Mouse (Mus musculus) liver, embryonic 14.5 days (tissue): ENCODE data around the gene Dntt. TPM values are rescaled to one million over a fixed set of nuclear protein-coding genes. Genes with fewer than 3 reads are reported as not detected.

Experiments
- ATAC-seq: fragments of 200-750 bp; cut with Nextera tagmentation; 2 replicates; pipeline ENCODE4 v1.8.0; 2017; ENCODE audit warnings: moderate number of reproducible peaks, mild to moderate bottlenecking, moderate library complexity; ENCODE audit not compliant: insufficient read depth
- DNase-seq, 3 experiments: peaks; one replicate each; pipeline ENCODE4 v3.0.0-alpha.2; 2012 to 2013; ENCODE audit warnings: low read depth in 3 of 3, low spot score in 3 of 3
- H3K27ac ChIP-seq: fragments of 300-500 bp; sonication (generic); 2 replicates; pipeline ENCODE4 v1.5.1; 2014; ENCODE audit warnings: moderate library complexity, mild to moderate bottlenecking, control low read depth, inconsistent platforms
- H3K27me3 ChIP-seq: fragments of 300-500 bp; sonication (generic); 2 replicates; pipeline ENCODE4 v1.6.1; 2014; ENCODE audit warnings: mild to moderate bottlenecking, low read length, moderate library complexity; ENCODE audit not compliant: control insufficient read depth, insufficient read depth
- H3K36me3 ChIP-seq: fragments of 300-500 bp; sonication (generic); replicated peaks from 2 replicates; pipeline ENCODE4 v1.6.1; 2014; ENCODE audit warnings: low read depth; ENCODE audit not compliant: control insufficient read depth, insufficient read depth
- H3K4me1 ChIP-seq, 2 experiments: fragments of 200-500 bp in 1 of 2; fragments of 300-500 bp in 1 of 2; sonication (generic) in 1 of 2; replicated peaks; 2 replicates each; pipeline ENCODE4 v1.6.1; 2012 to 2014; ENCODE audit warnings: antibody characterized with exemption in 1 of 2, inconsistent platforms in 1 of 2, low read length in 1 of 2; ENCODE audit not compliant: control insufficient read depth in 2 of 2, insufficient read depth in 2 of 2
- H3K4me2 ChIP-seq: fragments of 300-500 bp; sonication (generic); 2 replicates; pipeline ENCODE4 v1.6.1; 2014; ENCODE audit warnings: low read depth, mild to moderate bottlenecking, control low read depth, moderate library complexity
- H3K4me3 ChIP-seq, 2 experiments: fragments of 200-500 bp in 1 of 2; fragments of 300-500 bp in 1 of 2; sonication (generic) in 1 of 2; 2 replicates each; pipeline ENCODE4 v1.5.1; 2012 to 2014; ENCODE audit warnings: low read depth in 2 of 2, low read length in 2 of 2, mild to moderate bottlenecking in 2 of 2, control low read depth in 1 of 2, inconsistent platforms in 1 of 2, moderate library complexity in 1 of 2; ENCODE audit not compliant: insufficient read depth in 1 of 2
- H3K9ac ChIP-seq: fragments of 300-500 bp; sonication (generic); replicated peaks from 2 replicates; pipeline ENCODE4 v1.6.1; 2014; ENCODE audit warnings: mild to moderate bottlenecking, control low read depth, moderate library complexity
- H3K9me3 ChIP-seq: fragments of 300-500 bp; sonication (generic); 2 replicates; pipeline ENCODE4 v1.6.1; 2016; ENCODE audit warnings: low read length, mixed read lengths; ENCODE audit not compliant: control insufficient read depth
- CTCF ChIP-seq: IDR thresholded peaks from 2 replicates; pipeline ENCODE4 v1.5.1; 2016; ENCODE audit warnings: antibody characterized with exemption, low read depth, control low read depth
- EP300 ChIP-seq: IDR thresholded peaks from 2 replicates; pipeline ENCODE4 v1.6.1; 2016; ENCODE audit warnings: antibody characterized with exemption, low read depth
- WGBS: fragments of 180-500 bp; shearing (Covaris S2); extraction: QIAGEN DNeasy Blood & Tissue Kit; methylation state at CpG from one replicate; pipeline ENCODE4 v1.1.7; 2014; ENCODE audit not compliant: insufficient replicate concordance; 5-methylcytosine and 5-hydroxymethylcytosine counted together
- polyA plus RNA-seq, 2 experiments: library from polyadenylated mRNA; depleted of rRNA in 1 of 2; stranded (reverse) in 1 of 2; unstranded in 1 of 2; fragments of >200 nt; fragmentation: Nextera tagmentation in 1 of 2; extraction: Ambion mirVana in 1 of 2; gene quantifications; 2 replicates each; pipeline versions ENCODE4 v1.2.1 to v1.2.3; 2012 to 2014

Gene Dntt
- polyA plus RNA-seq, 2 experiments: 0.09 TPM; not detected in 1

DNA sequence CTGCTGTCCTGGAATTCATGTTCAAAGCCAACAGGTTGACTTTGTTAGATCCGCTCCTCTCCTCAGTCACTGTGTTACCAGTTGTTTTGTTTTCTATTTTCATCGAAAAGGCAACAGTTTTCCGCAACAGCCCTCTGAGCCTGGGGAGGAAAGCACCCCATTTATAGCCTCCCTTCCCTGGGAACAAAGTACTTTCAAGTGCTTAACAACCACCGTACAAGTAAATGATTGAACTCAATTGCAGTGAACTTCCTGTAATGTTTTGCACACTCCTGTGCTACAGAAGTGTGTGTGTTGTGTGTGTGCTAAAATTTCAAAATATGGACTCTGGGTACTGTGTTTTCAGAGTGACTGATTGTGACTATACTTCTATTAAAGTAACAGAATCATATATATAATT, 21.3 kb upstream of the Dntt start:
- no peak overlapping the region for H3K4me2 ChIP-seq
- no peak overlapping the region for H3K27ac ChIP-seq
- H3K27me3 ChIP-seq: no peaks in the 10 kb centered on the region
- H3K9me3 ChIP-seq: no peaks in the 10 kb centered on the region
- no peaks in the 10 kb centered on the region for H3K4me1 ChIP-seq
- no peak for DNase-seq
- TF ChIP-seq EP300: no peak
- no peak for TF ChIP-seq CTCF
- H3K9ac ChIP-seq: no peak overlapping the region
- H3K4me3 ChIP-seq: no peak overlapping the region
- no peak for ATAC-seq
- WGBS: 61% methylated on average over 4 of the region's 4 CpGs
- no peaks in the 10 kb centered on the region for H3K36me3 ChIP-seq

- Histone ChIP-seq H3K4me1 (no peaks in the 10 kb centered on the region), H3K4me2 (no peak overlapping the region), H3K9ac (no peak overlapping the region), H3K27ac (no peak overlapping the region), H3K4me3 (no peak overlapping the region), H3K9me3 (no peaks in the 10 kb centered on the region), H3K27me3 (no peaks in the 10 kb centered on the region; the same call in 1 of the 2 replicates), H3K36me3 (no peaks in the 10 kb centered on the region)
- TF ChIP-seq CTCF (no peak), EP300 (no peak)
- DNase-seq (no peak), ATAC-seq (no peak)
- 59% methylated on average over 5 of the region's 5 CpGs for WGBS
Measured at GRCm38 (mm10) chr19:41008674-41009395, 20.2 kb upstream of the Dntt start.

DNA sequence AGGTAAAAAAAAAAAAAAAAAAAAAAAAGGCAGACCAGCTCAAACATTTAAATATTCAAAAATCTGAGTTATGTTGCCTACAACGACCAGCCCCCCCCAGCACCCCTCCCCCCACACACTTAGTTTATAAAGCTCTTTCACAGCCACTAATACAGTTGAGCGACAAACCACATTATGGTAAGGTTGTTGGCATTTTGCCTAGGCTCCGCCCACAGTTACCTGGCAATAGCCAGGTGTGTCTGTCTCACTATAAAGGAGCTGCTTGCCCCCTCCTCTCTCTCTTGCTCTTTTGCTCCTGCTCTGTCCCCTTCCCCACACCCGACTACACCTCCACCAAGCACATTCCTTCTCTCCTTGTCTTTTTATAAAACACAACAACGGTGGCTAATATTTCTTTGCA, 17.4 kb upstream of the Dntt start:
- Histone ChIP-seq H3K36me3 (no peaks in the 10 kb centered on the region), H3K4me1 (peaks cover 0 to 3% of the 10 kb centered on the region in 2 experiments; a peak in 1 of 4 replicates), H3K27ac (no peak overlapping the region), H3K4me2 (no peak overlapping the region), H3K9me3 (no peaks in the 10 kb centered on the region), H3K27me3 (no peaks in the 10 kb centered on the region; the same call in 1 of the 2 replicates), H3K4me3 (no peak overlapping the region), H3K9ac (no peak overlapping the region)
- no peak for ATAC-seq
- TF ChIP-seq EP300 (no peak), CTCF (no peak)
- WGBS: 36% methylated on average over 5 of the region's 5 CpGs
- no peak for DNase-seq

- WGBS: 8% methylated on average over 5 of the region's 5 CpGs
- Histone ChIP-seq H3K27ac (no peak overlapping the region), H3K4me1 (peaks cover 0 to 3% of the 10 kb centered on the region in 2 experiments; a peak in 1 of 4 replicates), H3K27me3 (no peaks in the 10 kb centered on the region; the same call in 1 of the 2 replicates), H3K9ac (no peak overlapping the region), H3K4me2 (no peak overlapping the region), H3K9me3 (no peaks in the 10 kb centered on the region), H3K36me3 (no peaks in the 10 kb centered on the region), H3K4me3 (no peak overlapping the region)
- ATAC-seq: no peak
- DNase-seq: no peak
- no peak for TF ChIP-seq EP300
- no peak for TF ChIP-seq CTCF
Measured at GRCm38 (mm10) chr19:41013591-41013990, 15.5 kb upstream of the Dntt start.

- DNase-seq (no peak), ATAC-seq (no peak)
- no peaks in the 10 kb centered on the region for H3K36me3 ChIP-seq
- no peak overlapping the region for H3K9ac ChIP-seq
- peaks cover 0 to 3% of the 10 kb centered on the region in 2 experiments; a peak in 1 of 4 replicates for H3K4me1 ChIP-seq
- no peak overlapping the region for H3K4me3 ChIP-seq
- TF ChIP-seq EP300: no peak
- TF ChIP-seq CTCF: no peak
- no peaks in the 10 kb centered on the region for H3K9me3 ChIP-seq
- no peak overlapping the region for H3K27ac ChIP-seq
- 14% methylated on average over 9 of the region's 9 CpGs for WGBS
- no peaks in the 10 kb centered on the region; the same call in 1 of the 2 replicates for H3K27me3 ChIP-seq
- H3K4me2 ChIP-seq: no peak overlapping the region
Measured at GRCm38 (mm10) chr19:41014003-41014402, 15.1 kb upstream of the Dntt start.
